Mouse (Mus musculus): Measurements from ENCODE around the gene Adamts16. TPM values are rescaled to one million over a fixed set of nuclear protein-coding genes. Genes with fewer than 3 reads are reported as not detected.

The Adamts16 gene
- not detected for polyA plus RNA-seq (2014; fragmentation: Illumina TruSeq; extraction: RNeasy Lipid Tissue Mini Kit (QIAGEN cat#74804); ENCODE audit: insufficient read depth, low read depth, low replicate concordance)

GRCm38 (mm10) chr13:70841421-70841904 lies at the start of gene Adamts16:
Gene Adamts16, minus strand, starts transcription at chr13:70841811.

Other genes with a start within 250 kb of the Adamts16 start
- 15.3 TPM for gene Ice1, start 204.2 kb downstream of the Adamts16 start, polyA plus RNA-seq (2014; fragmentation: Illumina TruSeq; extraction: RNeasy Lipid Tissue Mini Kit (QIAGEN cat#74804); ENCODE audit: insufficient read depth, low read depth, low replicate concordance)